25 mouse cellular contexts compared by ENCODE assay signal in the genomic region with DNA sequence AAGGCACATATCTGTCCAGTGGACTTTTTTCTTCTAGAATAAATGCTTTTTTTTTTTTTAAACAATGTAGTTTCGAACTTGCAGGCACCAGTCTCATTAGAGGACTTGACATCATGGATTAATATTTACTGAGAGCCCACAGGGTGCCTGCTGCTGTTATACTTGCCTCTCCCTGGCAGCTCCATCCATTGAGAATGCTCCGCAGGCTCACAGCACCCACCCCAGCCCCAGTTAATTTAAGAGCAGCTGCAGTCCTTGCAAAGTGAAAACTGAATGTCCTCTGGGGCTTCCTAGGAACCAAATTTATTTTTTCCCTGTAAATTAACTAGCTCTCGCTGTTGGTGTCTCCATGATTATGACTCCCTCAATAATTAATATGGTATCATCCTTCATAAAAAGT.
DNase-seq lines count a peak whose midpoint lies in the region; ATAC-seq and TF ChIP-seq lines count a peak whose summit lies in the region.
"Had no signal": no experiment of that assay in that cellular context is flagged by ENCODE, and none has a peak within 500 bp of the region (broad histone marks: within the 10 kb centered on the region; RNA-seq: fewer than 3 reads in every experiment).

No protein-coding gene starts in this region.

- H3K27ac ChIP-seq in forebrain, embryonic 13.5 days, result no peak overlapping the region
- no peak overlapping the region for H3K27ac ChIP-seq in forebrain, postnatal 0 days (ENCODE audit: low read depth, low read length)
- H3K27ac ChIP-seq in midbrain, embryonic 14.5 days (replicated peaks; ENCODE audit: low read depth, low read length), result no peak overlapping the region
- H3K27ac ChIP-seq in midbrain, embryonic 11.5 days (ENCODE audit: low read depth, low read length), result no peak overlapping the region
- H3K27ac ChIP-seq in midbrain, postnatal 0 days (ENCODE audit: low read depth, low read length), result no peak overlapping the region
- H3K27ac ChIP-seq in stomach, postnatal 0 days (replicated peaks), result no peak overlapping the region
- no peak overlapping the region for H3K27ac ChIP-seq in left cerebral cortex, adult 2 months
- H3K27ac ChIP-seq: embryonic facial prominence, embryonic 12.5 days; forebrain, embryonic 15.5 days; heart, embryonic 10.5 days; layer of hippocampus, adult 2 months; limb, embryonic 13.5 days; liver, embryonic 12.5 days had no signal

- H3K9me3 ChIP-seq in forebrain, embryonic 13.5 days (replicated peaks), result no peaks in the 10 kb centered on the region
- H3K9me3 ChIP-seq in forebrain, postnatal 0 days (ENCODE audit: low read length), result no peaks in the 10 kb centered on the region
- H3K9me3 ChIP-seq in midbrain, embryonic 14.5 days (ENCODE audit: control insufficient read depth, low read length), result no peaks in the 10 kb centered on the region
- no peaks in the 10 kb centered on the region for H3K9me3 ChIP-seq in midbrain, embryonic 11.5 days (ENCODE audit: control insufficient read depth, low read length)
- H3K9me3 ChIP-seq in midbrain, postnatal 0 days (ENCODE audit: low read length), result no peaks in the 10 kb centered on the region
- H3K9me3 ChIP-seq in stomach, postnatal 0 days (ENCODE audit: control insufficient read depth, low read length), result no peaks in the 10 kb centered on the region
- H3K9me3 ChIP-seq: embryonic facial prominence, embryonic 12.5 days; forebrain, embryonic 15.5 days; heart, embryonic 10.5 days; limb, embryonic 13.5 days; liver, embryonic 12.5 days had no signal

- no peak overlapping the region for H3K4me2 ChIP-seq in forebrain, embryonic 13.5 days
- no peak overlapping the region for H3K4me2 ChIP-seq in forebrain, postnatal 0 days (ENCODE audit: low read depth)
- no peak overlapping the region for H3K4me2 ChIP-seq in midbrain, embryonic 14.5 days (ENCODE audit: low read length)
- no peak overlapping the region for H3K4me2 ChIP-seq in midbrain, embryonic 11.5 days
- H3K4me2 ChIP-seq in midbrain, postnatal 0 days (ENCODE audit: low read depth, low read length, poor library complexity, severe bottlenecking), result no peak overlapping the region
- H3K4me2 ChIP-seq in stomach, postnatal 0 days (replicated peaks; ENCODE audit: low read depth), result no peak overlapping the region
- H3K4me2 ChIP-seq: embryonic facial prominence, embryonic 12.5 days; forebrain, embryonic 15.5 days; limb, embryonic 13.5 days; liver, embryonic 12.5 days had no signal

- TF ChIP-seq CTCF in forebrain, postnatal 0 days (IDR thresholded peaks at IDR 0.05; ENCODE audit: low read depth), result no peak
- TF ChIP-seq CTCF in midbrain, postnatal 0 days (IDR thresholded peaks at IDR 0.05), result no peak
- no peak for TF ChIP-seq CTCF in stomach, postnatal 0 days (IDR thresholded peaks at IDR 0.05; ENCODE audit: low read depth)
- TF ChIP-seq CTCF in left cerebral cortex, adult 2 months (IDR thresholded peaks at IDR 0.05), result no peak

- H3K4me1 ChIP-seq in forebrain, embryonic 13.5 days, result no peaks in the 10 kb centered on the region
- no peaks in the 10 kb centered on the region for H3K4me1 ChIP-seq in forebrain, postnatal 0 days (ENCODE audit: insufficient read depth)
- no peaks in the 10 kb centered on the region for H3K4me1 ChIP-seq in midbrain, embryonic 14.5 days (ENCODE audit: control insufficient read depth, insufficient read depth, low read length)
- no peaks in the 10 kb centered on the region for H3K4me1 ChIP-seq in midbrain, embryonic 11.5 days (ENCODE audit: control insufficient read depth, insufficient read depth, low read length)
- H3K4me1 ChIP-seq in midbrain, postnatal 0 days (ENCODE audit: insufficient read depth, low read length), result no peaks in the 10 kb centered on the region
- no peaks in the 10 kb centered on the region for H3K4me1 ChIP-seq in stomach, postnatal 0 days (replicated peaks; ENCODE audit: control insufficient read depth, insufficient read depth)
- H3K4me1 ChIP-seq: embryonic facial prominence, embryonic 12.5 days; forebrain, embryonic 15.5 days; heart, embryonic 10.5 days; limb, embryonic 13.5 days; liver, embryonic 12.5 days had no signal

- no peak for DNase-seq in forebrain, postnatal 0 days
- DNase-seq in midbrain, embryonic 14.5 days, result peak; percentile 53
- DNase-seq in midbrain, embryonic 11.5 days (ENCODE audit: low spot score, missing footprints), result no peak
- peak; percentile 25 for DNase-seq in midbrain, postnatal 0 days (ENCODE audit: low spot score)
- DNase-seq in stomach, postnatal 0 days (ENCODE audit: low spot score), result no peak
- no peak for DNase-seq in left cerebral cortex, adult 2 months (ENCODE audit: extremely low spot score in 1 of 2, low spot score in 2 of 2)
- DNase-seq: adrenal gland, postnatal 14 days; cerebellum, adult 9-10 months; gastrocnemius, postnatal 10 days; kidney, adult 9 months; kidney, postnatal 25 days; lung, adult 18-20 months; lung, postnatal 10 days; thymus, adult 2 months; thymus, postnatal 4 days had no signal

- H3K9ac ChIP-seq in forebrain, embryonic 13.5 days, result no peak overlapping the region
- no peak overlapping the region for H3K9ac ChIP-seq in forebrain, postnatal 0 days
- H3K9ac ChIP-seq in midbrain, embryonic 14.5 days (replicated peaks; ENCODE audit: low read length), result no peak overlapping the region
- H3K9ac ChIP-seq in midbrain, embryonic 11.5 days (ENCODE audit: low read length), result no peak overlapping the region
- H3K9ac ChIP-seq in midbrain, postnatal 0 days (replicated peaks; ENCODE audit: low read length, poor library complexity, severe bottlenecking), result no peak overlapping the region
- H3K9ac ChIP-seq in stomach, postnatal 0 days (ENCODE audit: low read length), result no peak overlapping the region
- H3K9ac ChIP-seq: embryonic facial prominence, embryonic 12.5 days; forebrain, embryonic 15.5 days; limb, embryonic 13.5 days; liver, embryonic 12.5 days had no signal

- no peaks in the 10 kb centered on the region for H3K36me3 ChIP-seq in forebrain, embryonic 13.5 days (ENCODE audit: poor library complexity, severe bottlenecking)
- no peaks in the 10 kb centered on the region for H3K36me3 ChIP-seq in forebrain, postnatal 0 days (ENCODE audit: insufficient read depth)
- no peaks in the 10 kb centered on the region for H3K36me3 ChIP-seq in midbrain, embryonic 14.5 days (ENCODE audit: control insufficient read depth, insufficient read depth, low read length)
- H3K36me3 ChIP-seq in midbrain, embryonic 11.5 days (ENCODE audit: control insufficient read depth, insufficient read depth, low read length), result no peaks in the 10 kb centered on the region
- no peaks in the 10 kb centered on the region for H3K36me3 ChIP-seq in midbrain, postnatal 0 days (ENCODE audit: insufficient read depth, low read length)
- no peaks in the 10 kb centered on the region for H3K36me3 ChIP-seq in stomach, postnatal 0 days (ENCODE audit: control insufficient read depth, insufficient read depth, low read length)
- H3K36me3 ChIP-seq: embryonic facial prominence, embryonic 12.5 days; forebrain, embryonic 15.5 days; heart, embryonic 10.5 days; limb, embryonic 13.5 days; liver, embryonic 12.5 days had no signal

- no peak overlapping the region for H3K4me3 ChIP-seq in forebrain, embryonic 13.5 days
- H3K4me3 ChIP-seq in forebrain, postnatal 0 days (ENCODE audit: low read depth, low read length), result no peak overlapping the region
- no peak overlapping the region for H3K4me3 ChIP-seq in midbrain, embryonic 14.5 days (replicated peaks; ENCODE audit: low read depth, low read length)
- H3K4me3 ChIP-seq in midbrain, embryonic 11.5 days (ENCODE audit: low read depth, low read length), result no peak overlapping the region
- H3K4me3 ChIP-seq in midbrain, postnatal 0 days (ENCODE audit: low read depth, low read length), result no peak overlapping the region
- H3K4me3 ChIP-seq in stomach, postnatal 0 days (ENCODE audit: low read depth, low read length), result no peak overlapping the region
- no peak overlapping the region for H3K4me3 ChIP-seq in left cerebral cortex, adult 2 months
- H3K4me3 ChIP-seq: embryonic facial prominence, embryonic 12.5 days; erythroblast, embryonic 14.5 days; forebrain, embryonic 15.5 days; heart, embryonic 10.5 days; layer of hippocampus, adult 2 months; limb, embryonic 13.5 days; liver, embryonic 12.5 days had no signal

- ATAC-seq in forebrain, embryonic 13.5 days, result 0 out of 2 replicates have a peak, but pooled peaks have one; percentile 50
- ATAC-seq in forebrain, postnatal 0 days, result no peak
- ATAC-seq in midbrain, embryonic 14.5 days (ENCODE audit: low FRiP score, low TSS enrichment), result no peak
- no peak for ATAC-seq in midbrain, embryonic 11.5 days (ENCODE audit: low FRiP score)
- ATAC-seq in midbrain, postnatal 0 days (ENCODE audit: low FRiP score), result no peak
- ATAC-seq in stomach, postnatal 0 days (ENCODE audit: low FRiP score, low TSS enrichment), result no peak
- ATAC-seq: CD4-positive, CD25-positive, alpha-beta regulatory T cell, adult 4 months; forebrain, embryonic 15.5 days; intestine, embryonic 16.5 days; liver, embryonic 12.5 days had no signal

- no peak for TF ChIP-seq EP300 in stomach, postnatal 0 days (optimal IDR thresholded peaks at IDR 0.05)

- intact Hi-C loops in left cerebral cortex, adult 2 months (cut with DNase I), result no loop called here

- H3K27me3 ChIP-seq in forebrain, embryonic 13.5 days, result no peaks in the 10 kb centered on the region
- no peaks in the 10 kb centered on the region for H3K27me3 ChIP-seq in forebrain, postnatal 0 days (ENCODE audit: insufficient read depth, low read length)
- no peaks in the 10 kb centered on the region for H3K27me3 ChIP-seq in midbrain, embryonic 14.5 days (ENCODE audit: control insufficient read depth, insufficient read depth, low read length)
- no peaks in the 10 kb centered on the region for H3K27me3 ChIP-seq in midbrain, embryonic 11.5 days (ENCODE audit: control insufficient read depth, insufficient read depth, low read length)
- no peaks in the 10 kb centered on the region for H3K27me3 ChIP-seq in midbrain, postnatal 0 days (ENCODE audit: insufficient read depth, low read length)
- H3K27me3 ChIP-seq in stomach, postnatal 0 days (ENCODE audit: control insufficient read depth, insufficient read depth, low read length), result no peaks in the 10 kb centered on the region
- H3K27me3 ChIP-seq: embryonic facial prominence, embryonic 12.5 days; forebrain, embryonic 15.5 days; limb, embryonic 13.5 days; liver, embryonic 12.5 days had no signal

- 33% methylated on average over 3 of the region's 3 CpGs for WGBS in forebrain, embryonic 13.5 days
- WGBS in forebrain, postnatal 0 days, result 38% methylated on average over 3 of the region's 3 CpGs
- WGBS in midbrain, embryonic 14.5 days, result 35% methylated on average over 3 of the region's 3 CpGs
- WGBS in midbrain, embryonic 11.5 days, result 49% methylated on average over 3 of the region's 3 CpGs
- WGBS in midbrain, postnatal 0 days, result 36% methylated on average over 3 of the region's 3 CpGs
- WGBS in stomach, postnatal 0 days, result 59% methylated on average over 3 of the region's 3 CpGs

Comparison
In these comparisons a context has a peak if more than half of its experiments do, and no peak if none do; other contexts are left out.
1. DNase-seq: peak in midbrain, embryonic 14.5 days (single experiment) and midbrain, postnatal 0 days (single experiment); none in forebrain, postnatal 0 days (single experiment), midbrain, embryonic 11.5 days (single experiment), stomach, postnatal 0 days (single experiment) and left cerebral cortex, adult 2 months (0 of 2).